Mouse (Mus musculus): ENCODE measurements around the gene Fbxo33. TPM values are rescaled to one million over a fixed set of nuclear protein-coding genes. Genes with fewer than 3 reads are reported as not detected.

The Fbxo33 gene
- total and polyA plus RNA-seq, 3 experiments = 20.8 to 35.3 TPM; not detected in 1

DNA sequence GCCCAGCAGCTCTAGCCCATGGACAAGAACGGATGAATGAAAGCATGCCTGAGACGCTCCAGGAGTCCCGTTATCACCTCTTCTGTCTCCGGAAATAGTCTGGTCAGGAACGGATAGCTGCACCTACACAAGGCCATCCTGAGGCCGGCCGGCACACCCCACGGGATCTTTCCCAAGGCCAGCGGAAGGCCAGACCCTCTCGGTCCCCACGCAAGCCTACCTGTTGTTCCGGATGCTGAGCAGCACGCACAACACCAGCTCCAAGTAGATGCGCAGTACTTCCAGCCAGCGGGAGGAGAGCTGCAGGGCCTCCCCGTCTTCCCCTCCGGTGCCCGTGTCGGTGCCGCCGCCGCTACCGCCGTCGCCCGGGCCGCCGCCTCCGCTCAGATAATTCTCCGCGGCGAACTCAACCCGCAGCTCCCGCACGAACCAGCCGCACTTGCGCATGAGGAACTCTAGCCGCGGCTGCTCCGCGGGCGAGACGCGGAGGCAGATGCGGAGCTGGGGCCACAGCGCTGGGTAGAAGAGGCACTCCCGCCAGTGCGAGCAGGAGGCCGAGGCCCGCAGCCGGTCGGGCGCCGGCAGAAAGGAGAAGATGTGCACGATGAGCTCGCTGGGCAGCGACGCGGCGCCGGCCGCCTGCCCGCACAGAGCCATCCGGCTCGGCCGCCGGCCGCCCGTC is 744 bp downstream of the Fbxo33 start (continued):
- TF ChIP-seq POLR2AphosphoS5 (IDR thresholded peaks at IDR 0.05; ENCODE audit: borderline replicate concordance, low read depth, low read length) = no peak
- no peak for TF ChIP-seq RCOR1 (IDR thresholded peaks at IDR 0.05; ENCODE audit: low read depth, low read length)
- TF ChIP-seq ELF1 (IDR thresholded peaks at IDR 0.05; ENCODE audit: low read depth, low read length) = no peak
- TF ChIP-seq MAZ (IDR thresholded peaks at IDR 0.05; ENCODE audit: low read depth, low read length) = no peak
- TF ChIP-seq USF1 (IDR thresholded peaks at IDR 0.05; ENCODE audit: low read depth, low read length) = peak; percentile 5; the same call in 1 of the 2 replicates
- TF ChIP-seq ZMIZ1 (IDR thresholded peaks at IDR 0.05; ENCODE audit: low read depth, low read length) = no peak
- TF ChIP-seq MAFK (IDR thresholded peaks at IDR 0.05; ENCODE audit: borderline replicate concordance, low read depth, low read length) = no peak
- TF ChIP-seq TCF12 (IDR thresholded peaks at IDR 0.05; ENCODE audit: low read depth, low read length) = no peak
- 0 out of 2 replicates have a peak, but pooled peaks have one; percentile 68 for TF ChIP-seq UBTF (IDR thresholded peaks at IDR 0.05; ENCODE audit: borderline replicate concordance, insufficient read depth, low read depth, low read length)
- TF ChIP-seq KAT2A (conservative IDR thresholded peaks at IDR 0.05; ENCODE audit: low read depth, low read length) = no peak
- TF ChIP-seq ZKSCAN1 (IDR thresholded peaks at IDR 0.05; ENCODE audit: low read depth, low read length) = no peak
- TF ChIP-seq TAL1 (IDR thresholded peaks at IDR 0.05; ENCODE audit: low read length) = no peak
- no peak for TF ChIP-seq USF2 (IDR thresholded peaks at IDR 0.05; ENCODE audit: borderline replicate concordance in 1 of 2, insufficient read depth in 1 of 2, low read depth in 1 of 2, low read length in 2 of 2)
- peak; percentile 26; the same call in 1 of the 2 replicates for TF ChIP-seq ETS1 (IDR thresholded peaks at IDR 0.05; ENCODE audit: low read depth, low read length)
- TF ChIP-seq JUND (IDR thresholded peaks at IDR 0.05; ENCODE audit: low read depth, low read length) = no peak
- peak; percentile 51; the same call in 1 of the 2 replicates for TF ChIP-seq MAX (IDR thresholded peaks at IDR 0.05; ENCODE audit: low read length)
- no peak for TF ChIP-seq POLR2AphosphoS2 (IDR thresholded peaks at IDR 0.05; ENCODE audit: low read length)
- TF ChIP-seq HCFC1 (IDR thresholded peaks at IDR 0.05; ENCODE audit: low read depth, low read length) = no peak
- 0 out of 2 replicates have a peak, but pooled peaks have one; percentile 27 for TF ChIP-seq NELFE (IDR thresholded peaks at IDR 0.05; ENCODE audit: low read depth, low read length)

DNA sequence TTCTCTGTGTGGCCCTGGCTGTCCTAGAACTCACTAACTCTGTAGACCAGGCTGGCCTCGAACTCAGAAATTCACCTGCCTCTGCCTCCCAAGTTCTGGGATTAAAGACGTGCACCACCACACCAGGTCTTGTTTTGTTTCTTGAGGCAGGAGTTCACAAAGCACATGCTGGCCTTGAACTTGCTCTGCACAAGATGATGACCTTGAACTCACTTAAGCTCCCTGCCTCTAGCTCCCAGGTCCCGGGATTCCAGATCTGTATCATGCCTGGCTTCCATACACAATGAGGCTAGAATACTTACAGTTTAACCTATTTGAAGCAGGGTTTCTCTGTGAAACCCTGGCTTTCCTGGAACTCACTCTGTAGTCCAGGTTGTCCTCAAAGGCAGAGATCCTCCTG is 2.2 kb downstream of the Fbxo33 start:
- Histone ChIP-seq H3K27ac (ENCODE audit: control insufficient read depth, low read depth, low read length) (no peak overlapping the region), H3K27me3 (ENCODE audit: control insufficient read depth in 1 of 2, insufficient read depth in 2 of 2, low read length in 2 of 2) (no peaks in the 10 kb centered on the region), H3K4me1 (ENCODE audit: control insufficient read depth in 1 of 2, insufficient read depth in 2 of 2, low read length in 2 of 2) (peaks cover 12 to 13% of the 10 kb centered on the region in 2 experiments), H3K79me2 (ENCODE audit: control insufficient read depth, insufficient read depth, low read length, poor library complexity) (peaks cover 30% of the 10 kb centered on the region), H3K4me3 (ENCODE audit: control insufficient read depth in 1 of 2, insufficient read depth in 1 of 2, low read depth in 2 of 2, low read length in 2 of 2) (no peak overlapping the region; a peak in 1 of 4 replicates), H3K9me3 (replicated peaks; ENCODE audit: insufficient read depth, low read length) (no peaks in the 10 kb centered on the region), H3K9ac (ENCODE audit: control insufficient read depth, low read depth, low read length, poor library complexity, severe bottlenecking) (peak overlapping the region; percentile 11; the same call in 1 of the 2 replicates), H3K36me3 (ENCODE audit: control insufficient read depth in 1 of 2, insufficient read depth in 2 of 2, low read length in 2 of 2) (peaks cover 0 to 29% of the 10 kb centered on the region in 2 experiments; a peak in 2 of 4 replicates)
- TF ChIP-seq MAX (IDR thresholded peaks at IDR 0.05; ENCODE audit: low read length) (no peak), POLR2A (IDR thresholded peaks at IDR 0.05; ENCODE audit: control insufficient read depth in 1 of 2, insufficient read depth in 1 of 2, low read depth in 1 of 2, low read length in 2 of 2, poor library complexity in 1 of 2) (no peak)
- no peak for DNase-seq (ENCODE audit: low read depth, low spot score)
